Mouse (Mus musculus) myocyte (in vitro differentiated cells): Measurements from ENCODE around the gene D6Ertd527e.

Experiments
- E2F4 ChIP-seq: IDR thresholded peaks from one replicate; pipeline ENCODE4 v1.6.1; 2011; ENCODE audit warnings: mild to moderate bottlenecking, control low read depth, moderate library complexity; ENCODE audit not compliant: insufficient read depth
- POLR2A ChIP-seq: IDR thresholded peaks from one replicate; pipeline ENCODE4 v1.6.1; 2011; ENCODE audit warnings: low read depth, mild to moderate bottlenecking, control low read depth, moderate library complexity; ENCODE audit not compliant: insufficient read length

DNA sequence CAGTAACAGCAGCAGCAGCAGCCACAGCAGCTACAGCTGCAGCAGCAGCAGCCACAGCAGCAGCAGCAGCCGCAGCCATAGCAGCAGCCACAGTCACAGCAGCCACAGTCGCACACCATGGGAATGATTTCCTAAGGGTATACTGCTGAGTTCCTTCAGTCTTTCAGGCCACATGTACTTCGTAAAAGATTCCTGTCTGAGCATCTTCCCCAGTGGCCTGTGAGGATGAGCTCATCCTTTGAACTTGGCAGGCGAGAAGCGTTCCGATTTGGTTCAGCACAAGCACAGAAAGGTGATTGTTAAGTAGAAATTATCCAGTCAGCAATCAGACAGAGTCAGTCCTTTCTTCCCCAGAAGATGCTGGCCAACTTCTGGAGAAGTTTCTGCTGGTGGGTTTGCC, 7.6 kb downstream of the D6Ertd527e start:
- TF ChIP-seq POLR2A (no peak), E2F4 (no peak)
